Mouse (Mus musculus): ENCODE measurements around the gene Mvb12b. TPM values are rescaled to one million over a fixed set of nuclear protein-coding genes. Genes with fewer than 3 reads are reported as not detected.
A peak's percentile ranks its signal among the peaks of the same experiment; 100 is the strongest.

Mvb12b gene
- polyA plus RNA-seq, 1 experiment from 2014 or later = 85.8 TPM

DNA sequence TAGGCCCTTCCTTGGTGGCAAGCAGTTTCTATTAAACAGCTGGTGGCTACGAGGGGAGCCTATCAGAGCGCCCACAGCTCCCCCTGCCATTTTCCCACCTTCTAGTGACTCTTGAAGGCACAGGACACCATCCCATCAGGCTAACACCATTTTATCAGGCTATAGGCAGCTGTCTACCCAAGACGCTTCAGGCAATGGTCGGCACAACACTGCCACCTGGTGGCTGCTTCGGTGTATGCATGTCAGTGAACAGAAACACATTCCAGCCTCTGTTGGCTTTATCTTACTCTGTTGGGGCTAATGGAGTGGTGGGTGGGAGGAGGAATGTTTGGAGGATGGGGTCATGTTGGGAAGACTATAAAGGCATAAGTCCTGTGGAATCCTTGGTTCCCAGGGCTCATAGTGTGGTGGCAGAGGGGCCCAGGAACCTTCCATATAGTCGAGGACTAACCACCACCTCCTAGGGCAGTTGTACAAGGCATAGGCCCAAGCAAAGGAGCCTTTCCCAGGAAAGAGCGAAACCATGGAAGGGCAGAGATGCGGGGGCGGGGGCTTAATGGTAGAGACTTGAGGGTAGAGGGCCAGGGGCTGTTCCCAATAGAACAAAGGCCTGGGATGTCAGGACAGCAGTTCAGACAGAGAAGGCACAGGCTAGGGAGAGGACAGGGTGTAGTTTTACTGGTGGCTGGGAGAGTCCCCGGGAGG lies 152.8 kb downstream of the Mvb12b start:
- no peaks in the 10 kb centered on the region for H3K27me3 ChIP-seq
- WGBS = 34% methylated on average over 10 of the region's 10 CpGs
- peak overlapping the region; percentile 41 for H3K27ac ChIP-seq (replicated peaks)
- no peak overlapping the region for H3K4me3 ChIP-seq
- peak; percentile 51 for ATAC-seq (replicated peaks)
- H3K4me1 ChIP-seq = no peaks in the 10 kb centered on the region
- peaks cover 18% of the 10 kb centered on the region for H3K36me3 ChIP-seq
- no peaks in the 10 kb centered on the region for H3K9me3 ChIP-seq
- no peak overlapping the region for H3K4me2 ChIP-seq (replicated peaks)
- H3K9ac ChIP-seq (replicated peaks) = no peak overlapping the region

DNA sequence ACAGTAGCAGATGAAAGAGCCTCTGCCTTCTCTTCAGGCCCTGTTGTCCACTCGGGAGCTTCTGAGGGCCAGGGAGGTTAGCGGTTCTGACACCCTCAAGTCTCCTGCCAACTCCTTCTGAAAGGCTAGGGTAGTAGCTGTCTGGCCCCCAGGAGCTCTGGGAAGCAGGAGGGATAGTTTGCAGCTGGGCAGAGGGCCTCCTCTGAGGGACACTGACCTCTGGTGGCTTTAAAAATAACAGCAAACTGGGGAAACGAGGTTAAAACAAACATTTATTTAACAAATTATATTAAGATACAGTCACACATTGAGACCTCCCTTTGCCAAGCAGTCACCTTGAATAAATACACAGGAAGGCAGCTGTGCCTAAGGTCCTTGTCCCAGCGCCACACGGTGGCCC lies 158.0 kb downstream of the Mvb12b start:
- 33% methylated on average over 5 of the region's 5 CpGs for WGBS
- H3K4me2 ChIP-seq (replicated peaks) = no peak overlapping the region
- no peak overlapping the region for H3K27ac ChIP-seq (replicated peaks)
- no peaks in the 10 kb centered on the region for H3K9me3 ChIP-seq
- no peak overlapping the region for H3K9ac ChIP-seq (replicated peaks)
- H3K27me3 ChIP-seq = no peaks in the 10 kb centered on the region
- no peaks in the 10 kb centered on the region for H3K4me1 ChIP-seq
- H3K36me3 ChIP-seq = peaks cover 18% of the 10 kb centered on the region
- H3K4me3 ChIP-seq = no peak overlapping the region
- no peak for ATAC-seq (replicated peaks)

- Histone ChIP-seq H3K4me2 (replicated peaks) (no peak overlapping the region), H3K36me3 (peaks cover 10% of the 10 kb centered on the region), H3K27me3 (no peaks in the 10 kb centered on the region), H3K27ac (replicated peaks) (no peak overlapping the region), H3K9me3 (no peaks in the 10 kb centered on the region), H3K9ac (replicated peaks) (no peak overlapping the region), H3K4me1 (no peaks in the 10 kb centered on the region), H3K4me3 (no peak overlapping the region)
- no peak for ATAC-seq (replicated peaks)
- WGBS = 85% methylated on average over 6 of the region's 6 CpGs
Observed at GRCm38 (mm10) chr2:33727199-33727598, 160.5 kb downstream of the Mvb12b start.

DNA sequence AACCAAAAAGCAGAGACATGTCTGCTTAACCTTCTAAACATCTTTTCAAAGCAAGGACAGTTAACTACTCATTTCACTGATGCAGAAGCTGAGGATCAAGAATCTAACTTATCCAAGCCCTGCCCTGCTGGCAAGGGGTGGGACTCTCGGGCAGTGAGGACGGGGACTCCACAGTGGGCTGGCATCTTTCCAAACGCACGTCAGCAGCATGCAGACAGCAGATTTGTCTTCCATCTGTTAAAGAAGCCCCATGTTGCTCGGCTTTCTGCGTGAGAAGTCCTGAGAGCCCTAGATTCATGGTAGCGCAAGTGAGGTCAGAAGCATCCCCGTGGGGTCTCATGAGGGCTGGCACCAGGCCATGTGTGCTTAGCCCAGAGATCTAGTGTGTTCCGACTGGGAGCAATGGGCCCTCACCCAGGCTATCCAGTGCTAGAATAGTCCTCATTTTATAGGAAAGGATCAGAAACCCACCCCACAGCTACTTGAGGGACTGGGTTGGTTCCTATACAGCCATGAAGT lies 167.3 kb downstream of the Mvb12b start:
- Histone ChIP-seq H3K27me3 (peaks cover 17% of the 10 kb centered on the region), H3K4me3 (no peak overlapping the region), H3K9ac (replicated peaks) (0 out of 2 replicates have a peak overlapping the region, but pooled peaks have one; percentile 20), H3K36me3 (no peaks in the 10 kb centered on the region), H3K4me1 (peaks cover 47% of the 10 kb centered on the region), H3K9me3 (no peaks in the 10 kb centered on the region), H3K4me2 (replicated peaks) (no peak overlapping the region), H3K27ac (replicated peaks) (0 out of 2 replicates have a peak overlapping the region, but pooled peaks have one; percentile 6)
- peak; percentile 68 for ATAC-seq (replicated peaks)
- 20% methylated on average over 9 of the region's 9 CpGs for WGBS

- H3K9me3 ChIP-seq = no peaks in the 10 kb centered on the region
- no peak for ATAC-seq (replicated peaks)
- peaks cover 20% of the 10 kb centered on the region for H3K27me3 ChIP-seq
- no peaks in the 10 kb centered on the region for H3K36me3 ChIP-seq
- no peak overlapping the region for H3K4me3 ChIP-seq
- H3K4me2 ChIP-seq (replicated peaks) = no peak overlapping the region
- no peak overlapping the region; the same call in 1 of the 2 replicates for H3K9ac ChIP-seq (replicated peaks)
- 47% methylated on average over 12 of the region's 12 CpGs for WGBS
- H3K27ac ChIP-seq (replicated peaks) = no peak overlapping the region
- H3K4me1 ChIP-seq = peaks cover 56% of the 10 kb centered on the region
Observed at GRCm38 (mm10) chr2:33719339-33720066, 168.2 kb downstream of the Mvb12b start.

DNA sequence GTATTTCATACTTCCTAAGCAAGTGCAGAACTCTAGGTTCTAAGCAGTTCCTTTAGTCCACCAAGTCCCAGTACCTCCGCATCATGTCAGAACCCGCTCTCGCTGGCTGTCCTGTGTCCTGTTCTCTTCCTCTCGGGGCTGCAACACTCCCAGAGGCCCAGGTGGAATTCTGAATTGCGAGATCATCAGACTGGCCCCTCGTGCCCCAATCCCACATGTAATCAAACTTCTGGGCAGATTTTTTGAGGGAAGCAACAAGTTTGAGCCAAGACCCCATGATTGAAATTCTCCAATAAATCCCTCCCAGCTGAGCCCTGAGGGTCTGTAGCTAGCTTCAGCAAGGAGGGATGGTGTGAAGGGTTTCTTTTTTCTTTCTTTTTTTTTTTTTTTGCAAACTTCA lies 169.2 kb downstream of the Mvb12b start:
- Histone ChIP-seq H3K4me1 (peaks cover 63% of the 10 kb centered on the region), H3K4me2 (replicated peaks) (no peak overlapping the region), H3K9ac (replicated peaks) (no peak overlapping the region), H3K4me3 (no peak overlapping the region), H3K27ac (replicated peaks) (no peak overlapping the region), H3K36me3 (no peaks in the 10 kb centered on the region), H3K9me3 (no peaks in the 10 kb centered on the region), H3K27me3 (peaks cover 20% of the 10 kb centered on the region)
- no peak for ATAC-seq (replicated peaks)
- WGBS = 61% methylated on average over 6 of the region's 6 CpGs

DNA sequence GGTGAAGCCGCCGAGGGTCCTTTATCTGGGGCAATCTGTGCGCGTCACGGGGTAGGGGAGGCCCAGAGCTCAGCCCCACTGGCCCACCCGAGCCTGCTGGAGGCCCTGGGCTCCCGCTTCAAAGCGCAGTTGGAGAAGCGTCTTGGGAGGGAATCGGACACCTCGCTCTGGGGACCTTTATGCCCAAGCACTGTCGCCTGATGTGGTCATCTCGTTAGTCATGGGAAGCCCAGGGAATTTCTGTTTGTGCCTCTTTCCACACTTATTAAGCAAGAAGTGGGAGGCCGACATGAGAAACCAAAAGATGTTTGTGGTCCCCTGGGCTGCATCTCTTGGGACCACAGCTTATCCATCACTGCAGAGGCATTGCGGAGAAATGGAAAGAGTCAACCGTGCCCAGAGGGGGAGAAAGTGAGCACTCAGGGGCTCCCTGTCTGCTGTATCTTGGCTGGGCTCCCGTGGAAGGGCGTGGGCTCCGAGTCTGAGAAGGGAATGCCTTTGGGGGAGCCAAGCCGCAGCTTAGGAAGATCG lies 169.9 kb downstream of the Mvb12b start:
- no peak for ATAC-seq (replicated peaks)
- 16% methylated on average over 21 of the region's 21 CpGs for WGBS
- no peak overlapping the region for H3K4me2 ChIP-seq (replicated peaks)
- no peaks in the 10 kb centered on the region for H3K36me3 ChIP-seq
- peaks cover 20% of the 10 kb centered on the region for H3K27me3 ChIP-seq
- no peak overlapping the region for H3K9ac ChIP-seq (replicated peaks)
- peaks cover 69% of the 10 kb centered on the region for H3K4me1 ChIP-seq
- H3K4me3 ChIP-seq = no peak overlapping the region
- H3K9me3 ChIP-seq = no peaks in the 10 kb centered on the region
- no peak overlapping the region for H3K27ac ChIP-seq (replicated peaks)

DNA sequence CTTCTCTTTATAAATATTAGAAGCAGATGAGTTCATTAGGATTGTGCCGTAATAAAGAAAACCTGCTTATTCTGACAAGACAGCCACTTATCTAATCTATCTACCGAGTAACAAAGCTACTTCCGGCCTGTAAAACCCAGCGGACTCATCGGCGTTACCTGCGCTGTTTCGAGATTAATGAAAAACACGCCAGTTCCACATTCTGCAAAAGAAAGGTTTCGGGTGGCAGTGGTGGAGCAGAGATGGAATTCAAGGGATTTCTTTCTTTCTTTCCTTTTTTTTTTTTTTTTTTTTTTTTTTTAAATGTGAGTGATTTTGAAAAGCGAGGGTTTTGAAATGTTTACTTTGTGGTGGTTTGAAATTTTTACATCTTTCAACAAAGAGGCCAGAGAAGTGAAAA lies 170.4 kb downstream of the Mvb12b start:
- 44% methylated on average over 11 of the region's 11 CpGs for WGBS
- Histone ChIP-seq H3K4me3 (no peak overlapping the region), H3K4me1 (peaks cover 73% of the 10 kb centered on the region), H3K27ac (replicated peaks) (no peak overlapping the region), H3K9me3 (no peaks in the 10 kb centered on the region), H3K27me3 (peaks cover 20% of the 10 kb centered on the region), H3K9ac (replicated peaks) (no peak overlapping the region), H3K36me3 (no peaks in the 10 kb centered on the region), H3K4me2 (replicated peaks) (no peak overlapping the region)
- no peak for ATAC-seq (replicated peaks)

DNA sequence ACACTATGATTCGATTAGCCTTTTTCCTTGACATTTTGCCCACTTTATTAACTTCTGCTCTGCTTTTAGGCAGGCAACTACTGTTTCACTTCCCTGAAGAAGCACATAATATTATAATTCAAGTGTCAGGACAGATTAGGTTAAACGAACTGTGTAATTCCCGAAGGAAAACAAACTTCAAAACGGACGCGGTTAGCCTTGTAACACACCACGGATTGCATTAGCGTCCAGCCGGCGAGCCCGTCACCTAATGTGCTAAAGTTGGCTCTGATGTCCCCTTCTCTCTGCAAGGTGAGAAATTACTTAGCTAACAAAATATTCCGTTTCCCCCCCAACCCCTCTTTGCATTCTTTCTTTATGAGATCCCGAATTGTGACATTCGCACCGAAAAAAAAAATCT lies 170.9 kb downstream of the Mvb12b start:
- ATAC-seq (replicated peaks) = no peak
- Histone ChIP-seq H3K4me1 (peaks cover 73% of the 10 kb centered on the region), H3K9ac (replicated peaks) (no peak overlapping the region), H3K27me3 (peaks cover 20% of the 10 kb centered on the region), H3K36me3 (no peaks in the 10 kb centered on the region), H3K4me2 (replicated peaks) (no peak overlapping the region), H3K9me3 (no peaks in the 10 kb centered on the region), H3K4me3 (no peak overlapping the region), H3K27ac (replicated peaks) (no peak overlapping the region)
- WGBS = 31% methylated on average over 15 of the region's 15 CpGs

DNA sequence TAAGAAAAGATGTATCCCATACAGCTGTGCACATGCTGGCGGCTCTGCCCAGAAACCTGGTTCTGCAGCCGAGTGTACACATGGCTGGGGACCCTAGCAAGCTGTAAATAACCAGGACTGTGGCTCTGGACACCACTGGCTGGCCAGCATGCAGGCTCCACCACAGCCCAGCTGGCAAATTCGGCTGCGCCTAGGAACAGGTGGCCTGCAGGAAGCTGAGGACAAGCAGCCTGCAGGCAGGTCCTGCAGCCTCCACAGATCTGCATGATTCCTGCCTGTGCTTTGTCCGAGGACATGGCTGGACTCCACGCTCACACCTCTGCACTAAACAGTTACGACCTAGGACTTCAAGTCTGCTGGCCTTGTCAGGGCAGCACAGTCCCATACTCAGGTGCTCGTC lies 172.8 kb downstream of the Mvb12b start:
- Histone ChIP-seq H3K36me3 (no peaks in the 10 kb centered on the region), H3K4me1 (peaks cover 62% of the 10 kb centered on the region), H3K4me3 (no peak overlapping the region), H3K9ac (replicated peaks) (no peak overlapping the region), H3K27ac (replicated peaks) (no peak overlapping the region), H3K27me3 (peaks cover 20% of the 10 kb centered on the region), H3K4me2 (replicated peaks) (no peak overlapping the region), H3K9me3 (no peaks in the 10 kb centered on the region)
- 60% methylated on average over 8 of the region's 8 CpGs for WGBS
- no peak for ATAC-seq (replicated peaks)

GRCm38 (mm10) chr2:33713580-33714260 lies 174.0 kb downstream of the Mvb12b start:
- peak overlapping the region; percentile 29 for H3K4me2 ChIP-seq (replicated peaks)
- H3K4me1 ChIP-seq = peaks cover 54% of the 10 kb centered on the region
- no peak overlapping the region for H3K4me3 ChIP-seq
- peak; percentile 43; the same call in 1 of the 2 replicates for ATAC-seq (replicated peaks)
- H3K9ac ChIP-seq (replicated peaks) = no peak overlapping the region
- 9% methylated on average over 12 of the region's 12 CpGs for WGBS
- 0 out of 2 replicates have a peak overlapping the region, but pooled peaks have one; percentile 16 for H3K27ac ChIP-seq (replicated peaks)
- H3K27me3 ChIP-seq = peaks cover 18% of the 10 kb centered on the region
- H3K36me3 ChIP-seq = no peaks in the 10 kb centered on the region
- no peaks in the 10 kb centered on the region for H3K9me3 ChIP-seq

- ATAC-seq (replicated peaks) = no peak
- no peak overlapping the region for H3K4me2 ChIP-seq (replicated peaks)
- H3K4me3 ChIP-seq = no peak overlapping the region
- H3K9ac ChIP-seq (replicated peaks) = no peak overlapping the region
- WGBS = 10% methylated on average over 4 of the region's 4 CpGs
- H3K27ac ChIP-seq (replicated peaks) = no peak overlapping the region
- H3K27me3 ChIP-seq = peaks cover 22% of the 10 kb centered on the region
- H3K4me1 ChIP-seq = peaks cover 46% of the 10 kb centered on the region
- no peaks in the 10 kb centered on the region for H3K36me3 ChIP-seq
- no peaks in the 10 kb centered on the region for H3K9me3 ChIP-seq
Observed at GRCm38 (mm10) chr2:33712811-33713210, 174.9 kb downstream of the Mvb12b start.

All from forebrain, embryonic 15.5 days (tissue).